Mouse (Mus musculus) MEL (cell line): ENCODE measurements around the gene Naa38. TPM values are rescaled to one million over a fixed set of nuclear protein-coding genes. Genes with fewer than 3 reads are reported as not detected.

Experiments used
- DNase-seq: peaks from one replicate; pipeline ENCODE4 v3.0.0; 2011; ENCODE audit warnings: low read depth, low spot score
- H3K27ac ChIP-seq: 2 replicates; pipeline ENCODE4 v1.5.1; 2012; ENCODE audit warnings: low read depth, mild to moderate bottlenecking, control low read depth, low read length, moderate library complexity; ENCODE audit not compliant: control insufficient read depth
- H3K27me3 ChIP-seq, 2 experiments: fragments of 150-350 bp in 1 of 2; sonication (generic) in 1 of 2; 2 replicates each; pipeline ENCODE4 v1.6.1; 2012; ENCODE audit warnings: low read length in 2 of 2, mild to moderate bottlenecking in 2 of 2, improper control_type of control experiment in 1 of 2, moderate library complexity in 1 of 2; ENCODE audit not compliant: insufficient read depth in 2 of 2, control insufficient read depth in 1 of 2
- H3K36me3 ChIP-seq, 2 experiments: 2 replicates each; pipeline ENCODE4 v1.6.1; 2012 to 2014; ENCODE audit warnings: low read length in 2 of 2, improper control_type of control experiment in 1 of 2, inconsistent platforms in 1 of 2, mild to moderate bottlenecking in 1 of 2; ENCODE audit not compliant: insufficient read depth in 2 of 2, control insufficient read depth in 1 of 2
- H3K4me1 ChIP-seq, 2 experiments: fragments of 150-350 bp in 1 of 2; sonication (generic) in 1 of 2; 2 replicates each; pipeline ENCODE4 v1.6.1; 2012; ENCODE audit warnings: low read length in 2 of 2, improper control_type of control experiment in 1 of 2, mild to moderate bottlenecking in 1 of 2; ENCODE audit not compliant: insufficient read depth in 2 of 2, control insufficient read depth in 1 of 2
- H3K4me3 ChIP-seq, 2 experiments: fragments of 150-350 bp in 1 of 2; sonication (generic) in 1 of 2; 2 replicates each; pipeline ENCODE4 v1.5.1; 2012; ENCODE audit warnings: low read depth in 2 of 2, low read length in 2 of 2, mild to moderate bottlenecking in 2 of 2, moderate library complexity in 2 of 2, control low read depth in 1 of 2, improper control_type of control experiment in 1 of 2; ENCODE audit not compliant: control insufficient read depth in 1 of 2, insufficient read depth in 1 of 2
- H3K79me2 ChIP-seq: 2 replicates; pipeline ENCODE4 v1.6.1; 2012; ENCODE audit warnings: mild to moderate bottlenecking, low read length, moderate library complexity; ENCODE audit not compliant: control insufficient read depth, poor library complexity, insufficient read depth
- H3K9ac ChIP-seq: 2 replicates; pipeline ENCODE4 v1.6.1; 2012; ENCODE audit warnings: low read depth, mild to moderate bottlenecking, control low read depth, low read length, moderate library complexity; ENCODE audit not compliant: control insufficient read depth, poor library complexity, severe bottlenecking
- H3K9me3 ChIP-seq: fragments of 150-350 bp; sonication (generic); replicated peaks from 2 replicates; pipeline ENCODE4 v1.6.1; 2012; ENCODE audit warnings: mild to moderate bottlenecking, low read length, improper control_type of control experiment, moderate library complexity; ENCODE audit not compliant: insufficient read depth
- BHLHE40 ChIP-seq: IDR thresholded peaks from 2 replicates; pipeline ENCODE4 v1.6.1; 2012; ENCODE audit warnings: low read depth, mild to moderate bottlenecking, inconsistent platforms, low read length, improper control_type of control experiment, borderline replicate concordance
- CHD1 ChIP-seq: IDR thresholded peaks from 2 replicates; pipeline ENCODE4 v1.6.1; 2012; ENCODE audit warnings: low read depth, mild to moderate bottlenecking, inconsistent platforms, low read length, improper control_type of control experiment
- CHD2 ChIP-seq: IDR thresholded peaks from 2 replicates; pipeline ENCODE4 v1.6.1; 2011; ENCODE audit warnings: low read length, improper control_type of control experiment
- CTCF ChIP-seq, 3 experiments: IDR thresholded peaks in 2 of 3; conservative IDR thresholded peaks in 1 of 3; 2 replicates each; pipeline ENCODE4 v1.5.1; 2011 to 2012; ENCODE audit warnings: low read length in 3 of 3, low read depth in 2 of 3, mild to moderate bottlenecking in 2 of 3, improper control_type of control experiment in 1 of 3, inconsistent platforms in 1 of 3, mixed read lengths in 1 of 3, moderate library complexity in 1 of 3; ENCODE audit not compliant: control insufficient read depth in 1 of 3, insufficient read depth in 1 of 3, poor library complexity in 1 of 3, severe bottlenecking in 1 of 3
- E2F4 ChIP-seq: IDR thresholded peaks from 2 replicates; pipeline ENCODE4 v1.6.1; 2011; ENCODE audit warnings: low read depth, low read length, improper control_type of control experiment, borderline replicate concordance
- EP300 ChIP-seq, 2 experiments: IDR thresholded peaks; 2 replicates each; pipeline ENCODE4 v1.6.1; 2011; ENCODE audit warnings: improper control_type of control experiment in 2 of 2, low read length in 2 of 2, low read depth in 1 of 2, mild to moderate bottlenecking in 1 of 2
- ETS1 ChIP-seq: IDR thresholded peaks from 2 replicates; pipeline ENCODE4 v1.6.1; 2012; ENCODE audit warnings: low read depth, mild to moderate bottlenecking, inconsistent platforms, low read length, improper control_type of control experiment, moderate library complexity
- HCFC1 ChIP-seq: IDR thresholded peaks from 2 replicates; pipeline ENCODE4 v1.6.1; 2012; ENCODE audit warnings: low read depth, mild to moderate bottlenecking, inconsistent platforms, low read length, improper control_type of control experiment, moderate library complexity
- MAFK ChIP-seq: IDR thresholded peaks from 2 replicates; pipeline ENCODE4 v1.6.1; 2011; ENCODE audit warnings: low read depth, mild to moderate bottlenecking, low read length, improper control_type of control experiment, borderline replicate concordance
- MAX ChIP-seq: IDR thresholded peaks from 2 replicates; pipeline ENCODE4 v1.6.1; 2011; ENCODE audit warnings: low read length, improper control_type of control experiment
- MAZ ChIP-seq: IDR thresholded peaks from 2 replicates; pipeline ENCODE4 v1.6.1; 2012; ENCODE audit warnings: low read depth, mild to moderate bottlenecking, inconsistent platforms, low read length, improper control_type of control experiment
- MXI1 ChIP-seq: IDR thresholded peaks from 2 replicates; pipeline ENCODE4 v1.6.1; 2011; ENCODE audit warnings: mild to moderate bottlenecking, low read depth, low read length, improper control_type of control experiment
- MYB ChIP-seq: IDR thresholded peaks from 2 replicates; pipeline ENCODE4 v1.6.1; 2011; ENCODE audit warnings: mild to moderate bottlenecking, low read depth, low read length, improper control_type of control experiment
- MYC ChIP-seq: IDR thresholded peaks from 2 replicates; pipeline ENCODE4 v1.6.1; 2011; ENCODE audit warnings: low read depth, mild to moderate bottlenecking, low read length, improper control_type of control experiment, moderate library complexity
- NRF1 ChIP-seq: IDR thresholded peaks from 2 replicates; pipeline ENCODE4 v1.6.1; 2014; ENCODE audit warnings: low read depth, mild to moderate bottlenecking, inconsistent platforms, low read length, improper control_type of control experiment, moderate library complexity; ENCODE audit not compliant: poor library complexity, insufficient read depth, severe bottlenecking
- POLR2A ChIP-seq, 2 experiments: IDR thresholded peaks; 2 replicates each; pipeline ENCODE4 v1.6.1; 2011 to 2012; ENCODE audit warnings: low read length in 2 of 2, mild to moderate bottlenecking in 2 of 2, control low read depth in 1 of 2, improper control_type of control experiment in 1 of 2, low read depth in 1 of 2, moderate library complexity in 1 of 2; ENCODE audit not compliant: control insufficient read depth in 1 of 2, insufficient read depth in 1 of 2, poor library complexity in 1 of 2
- RAD21 ChIP-seq: IDR thresholded peaks from 2 replicates; pipeline ENCODE4 v1.6.1; 2011; ENCODE audit warnings: mild to moderate bottlenecking, low read depth, low read length, improper control_type of control experiment
- RCOR1 ChIP-seq: IDR thresholded peaks from 2 replicates; pipeline ENCODE4 v1.6.1; 2012; ENCODE audit warnings: low read depth, mild to moderate bottlenecking, inconsistent platforms, low read length, improper control_type of control experiment
- SIN3A ChIP-seq: IDR thresholded peaks from 2 replicates; pipeline ENCODE4 v1.6.1; 2012; ENCODE audit warnings: low read length, improper control_type of control experiment, inconsistent platforms
- SMC3 ChIP-seq: IDR thresholded peaks from 2 replicates; pipeline ENCODE4 v1.6.1; 2011; ENCODE audit warnings: low read depth, low read length, improper control_type of control experiment
- TAL1 ChIP-seq: IDR thresholded peaks from 2 replicates; pipeline ENCODE4 v1.6.1; 2012; ENCODE audit warnings: mild to moderate bottlenecking, inconsistent platforms, low read length, moderate library complexity, mixed read lengths
- TCF12 ChIP-seq: IDR thresholded peaks from 2 replicates; pipeline ENCODE4 v1.6.1; 2014; ENCODE audit warnings: low read depth, mild to moderate bottlenecking, inconsistent platforms, low read length, improper control_type of control experiment, moderate library complexity
- UBTF ChIP-seq: IDR thresholded peaks from 2 replicates; pipeline ENCODE4 v1.6.1; 2012; ENCODE audit warnings: low read depth, mild to moderate bottlenecking, inconsistent platforms, low read length, improper control_type of control experiment, moderate library complexity, borderline replicate concordance; ENCODE audit not compliant: insufficient read depth
- USF1 ChIP-seq: IDR thresholded peaks from 2 replicates; pipeline ENCODE4 v1.6.1; 2014; ENCODE audit warnings: low read depth, mild to moderate bottlenecking, inconsistent platforms, low read length, improper control_type of control experiment, moderate library complexity
- ZC3H11A ChIP-seq: IDR thresholded peaks from 2 replicates; pipeline ENCODE4 v1.6.1; 2012; ENCODE audit warnings: low read depth, mild to moderate bottlenecking, inconsistent platforms, low read length, improper control_type of control experiment
- polyA plus RNA-seq, 2 experiments: library from polyadenylated mRNA; stranded (reverse) in 1 of 2; unstranded in 1 of 2; fragments of >175 nt in 1 of 2; fragments of >200 nt in 1 of 2; gene quantifications; 2 replicates each; pipeline versions ENCODE4 v1.2.1 to v1.2.4; 2012; ENCODE audit warnings: low replicate concordance in 2 of 2, low read depth in 1 of 2; ENCODE audit not compliant: insufficient read length in 2 of 2, insufficient read depth in 1 of 2, missing spikeins in 1 of 2
- total RNA-seq: library from RNA; depleted of rRNA; stranded (reverse); fragments of 300-350 nt; gene quantifications from 2 replicates; pipeline ENCODE4 v1.2.3, GENCODE M21; 2012

Naa38 gene
- total and polyA plus RNA-seq, 3 experiments = 173 to 190 TPM; not detected in 1

DNA sequence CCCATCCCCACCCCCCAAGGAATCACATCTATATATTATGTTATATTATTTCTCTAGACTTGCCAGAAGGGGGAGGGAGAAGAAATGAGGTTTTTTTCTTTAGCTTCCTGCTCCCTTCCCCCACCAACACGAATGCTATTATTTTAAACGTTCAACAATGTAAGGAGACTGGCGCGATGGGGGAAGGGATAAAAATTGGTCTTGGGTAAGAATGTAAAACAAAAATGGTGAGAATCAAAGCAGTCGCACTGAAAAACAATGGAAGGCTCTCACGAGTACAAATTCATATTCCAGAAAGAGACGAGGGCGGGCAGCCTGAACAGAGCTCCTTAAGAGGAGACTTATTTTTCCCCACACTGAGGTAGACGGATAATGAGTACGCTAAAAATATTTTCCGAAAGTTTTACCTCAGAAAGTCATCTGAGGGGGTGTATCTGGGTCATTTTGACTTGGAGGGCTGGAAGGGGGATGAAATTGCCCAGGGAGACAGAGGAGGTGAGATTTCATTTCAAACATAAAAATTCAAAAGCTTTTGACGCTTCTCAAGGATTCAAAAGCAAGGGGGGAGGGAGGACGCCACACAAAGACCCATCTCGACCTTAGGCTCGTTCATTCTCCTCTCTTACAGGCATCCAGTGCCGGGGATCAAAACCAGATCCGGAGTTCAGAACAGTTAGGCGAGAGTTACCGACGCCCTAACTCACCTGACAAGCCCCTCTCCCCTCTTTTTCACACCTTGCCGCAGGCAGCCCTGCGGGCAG is 28.3 kb upstream of the Naa38 start (continued):
- no peak; the same call in 1 of the 2 replicates for TF ChIP-seq SMC3
- no peak for TF ChIP-seq ZC3H11A
- TF ChIP-seq MYB = no peak
- TF ChIP-seq TAL1 = no peak
- TF ChIP-seq MYC = no peak
- no peak for TF ChIP-seq NRF1
- TF ChIP-seq TCF12 = peak; percentile 58
- TF ChIP-seq HCFC1 = no peak; the same call in none of the 2 replicates
- TF ChIP-seq, all 39 proteins: peak for 13

GRCm38 (mm10) chr11:69367616-69368355 is 27.5 kb upstream of the Naa38 start:
- Histone ChIP-seq H3K27me3 (no peaks in the 10 kb centered on the region), H3K4me3 (peak overlapping the region; percentile 50 to 76), H3K79me2 (peaks cover 15% of the 10 kb centered on the region), H3K4me1 (peaks cover 13 to 36% of the 10 kb centered on the region in 2 experiments), H3K9ac (peak overlapping the region; percentile 88), H3K27ac (peak overlapping the region; percentile 83), H3K9me3 (no peaks in the 10 kb centered on the region), H3K36me3 (peaks cover 0 to 20% of the 10 kb centered on the region in 2 experiments; a peak in 2 of 4 replicates)
- DNase-seq = peak; percentile 58
- TF ChIP-seq SMC3 (no peak), MYB (0 out of 2 replicates have a peak, but pooled peaks have one; percentile 17), SIN3A (peak; percentile 42), CHD2 (no peak), UBTF (no peak), MAZ (peak; percentile 60), RAD21 (no peak), MAFK (no peak), E2F4 (no peak), MAX (peak; percentile 58; the same call in 1 of the 2 replicates), MXI1 (peak; percentile 79), BHLHE40 (peak; percentile 46; the same call in 1 of the 2 replicates), USF1 (no peak), EP300 (IDR thresholded peaks at IDR 0.05; ENCODE audit: low read depth in 1 of 2, low read length in 2 of 2) (no peak; a peak in 1 of 4 replicates), CTCF (IDR thresholded peaks at IDR 0.05 in 2 of 3, conservative IDR thresholded peaks at IDR 0.05 in 1 of 3; ENCODE audit: control insufficient read depth in 1 of 3, insufficient read depth in 1 of 3, low read depth in 2 of 3, low read length in 3 of 3, poor library complexity in 1 of 3, severe bottlenecking in 1 of 3) (no peak), RCOR1 (no peak), TCF12 (no peak), ZC3H11A (no peak), CHD1 (peak; percentile 86; the same call in 1 of the 2 replicates), HCFC1 (0 out of 2 replicates have a peak, but pooled peaks have one; percentile 18), ETS1 (peak; percentile 16; the same call in 1 of the 2 replicates), MYC (peak; percentile 43; the same call in 1 of the 2 replicates), POLR2A (IDR thresholded peaks at IDR 0.05; ENCODE audit: control insufficient read depth in 1 of 2, insufficient read depth in 1 of 2, low read depth in 1 of 2, low read length in 2 of 2, poor library complexity in 1 of 2) (no peak)
